ENCODE assay signal across 9 mouse cellular contexts in genomic region chrX:143462632-143463031, GRCm38 (mm10). TPM values are rescaled to one million over a fixed set of nuclear protein-coding genes. Genes with fewer than 3 reads are reported as not detected.
DNase-seq lines count a peak whose midpoint lies in the region; ATAC-seq lines count a peak whose summit lies in the region.
"Had no signal": no experiment of that assay in that cellular context is flagged by ENCODE, and none has a peak within 500 bp of the region (broad histone marks: within the 10 kb centered on the region; RNA-seq: fewer than 3 reads in every experiment).

No protein-coding gene starts in this region.

- peak; percentile 62; the same call in 1 of the 2 replicates for ATAC-seq in frontal cortex, adult (ENCODE audit: low TSS enrichment)
- no peak for ATAC-seq in megakaryocyte-erythroid progenitor cell, adult 5-6 weeks (replicated peaks; ENCODE audit: low FRiP score, low TSS enrichment, poor library complexity, severe bottlenecking)

- intact Hi-C loops in left cerebral cortex, postnatal 14 days (cut with DNase I): loop anchor here (2.0 kb wide), 1 partner anchor 206 kb away; no protein-coding TSS in a partner anchor
- intact Hi-C loops in left cerebral cortex, postnatal 4 days (cut with DNase I): loop anchor here (5.0 kb wide), 1 partner anchor 205 kb away; no protein-coding TSS in a partner anchor
- intact Hi-C loops in gastrocnemius, postnatal 14 days (cut with DNase I; ENCODE audit: low total_unique reads): loop anchor here (5.0 kb wide), 1 partner anchor 205 kb away; no protein-coding TSS in a partner anchor

- no peak for DNase-seq in frontal cortex, postnatal 25 days (ENCODE audit: low spot score in 2 of 2)
- peak; percentile 17 for DNase-seq in left cerebral cortex, postnatal 14 days (ENCODE audit: low spot score in 2 of 2)
- DNase-seq in left cerebral cortex, postnatal 4 days: no peak
- DNase-seq in NIH3T3 (ENCODE audit: low read depth): peak; percentile 61
- peak; percentile 20 to 37 for DNase-seq in layer of hippocampus, postnatal 10 days (ENCODE audit: low spot score in 2 of 2)
- DNase-seq in gastrocnemius, postnatal 14 days: no peak

RNA-seq across cellular contexts. Expression of gene Pak3, which starts 55.8 kb away (rescaled TPM):
- 100 to 1,000 TPM; 129 to 136 TPM for total RNA-seq in left cerebral cortex, postnatal 14 days (2021)
- total RNA-seq in left cerebral cortex, postnatal 4 days (2021): 100 to 1,000 TPM; 192 to 208 TPM
- 100 to 1,000 TPM; 163 to 180 TPM for total RNA-seq in layer of hippocampus, postnatal 10 days (2021)
- total RNA-seq in megakaryocyte-erythroid progenitor cell, adult 5-6 weeks (2014; fragmentation: Nextera tagmentation): not detected in 2 replicates
- total RNA-seq in megakaryocyte-erythroid progenitor cell, adult 5-6 weeks (2017): not detected in 2 replicates
- total RNA-seq in gastrocnemius, postnatal 14 days (2021): 1 to 10 TPM; 2.3 TPM
- total RNA-seq: neutrophil, adult 5-6 weeks had no signal

Comparison
In these comparisons a context has a peak if more than half of its experiments do, and no peak if none do; other contexts are left out.
1. DNase-seq: peak in left cerebral cortex, postnatal 14 days (2 of 2), NIH3T3 (single experiment) and layer of hippocampus, postnatal 10 days (2 of 2); none in frontal cortex, postnatal 25 days (0 of 2), left cerebral cortex, postnatal 4 days (single experiment) and gastrocnemius, postnatal 14 days (single experiment).
2. RNA of gene Pak3, which starts 55.8 kb away (total RNA-seq): 192 to 208 TPM in left cerebral cortex, postnatal 4 days, 163 to 180 TPM in layer of hippocampus, postnatal 10 days and 129 to 136 TPM in left cerebral cortex, postnatal 14 days; 2.3 TPM in gastrocnemius, postnatal 14 days and not detected in megakaryocyte-erythroid progenitor cell, adult 5-6 weeks; every median in the first group is over 10 times any median in the second.